Mouse (Mus musculus) embryonic facial prominence, embryonic 12.5 days (tissue): Measurements from ENCODE around the gene 2010111I01Rik. TPM values are rescaled to one million over a fixed set of nuclear protein-coding genes. Genes with fewer than 3 reads are reported as not detected.
A peak's percentile ranks its signal among the peaks of the same experiment; 100 is the strongest.

Source experiments
- ATAC-seq: fragments of 200-750 bp; cut with Nextera tagmentation; 2 replicates; pipeline ENCODE4 v1.8.0; 2017; ENCODE audit not compliant: insufficient number of reproducible peaks, insufficient read depth, low FRiP score, low TSS enrichment
- H3K27ac ChIP-seq: fragments of 300-500 bp; sonication (generic); 2 replicates; pipeline ENCODE4 v1.5.1; 2016; ENCODE audit warnings: mild to moderate bottlenecking
- H3K27me3 ChIP-seq: fragments of 300-500 bp; sonication (generic); 2 replicates; pipeline ENCODE4 v1.6.1; 2016; ENCODE audit warnings: mild to moderate bottlenecking, moderate library complexity
- H3K36me3 ChIP-seq: fragments of 300-500 bp; sonication (generic); 2 replicates; pipeline ENCODE4 v1.6.1; 2016; ENCODE audit warnings: mild to moderate bottlenecking
- H3K4me1 ChIP-seq: fragments of 300-500 bp; sonication (generic); 2 replicates; pipeline ENCODE4 v1.6.1; 2016
- H3K4me2 ChIP-seq: fragments of 300-500 bp; sonication (generic); replicated peaks from 2 replicates; pipeline ENCODE4 v1.6.1; 2016; ENCODE audit warnings: mild to moderate bottlenecking, moderate library complexity
- H3K4me3 ChIP-seq: fragments of 300-500 bp; sonication (generic); 2 replicates; pipeline ENCODE4 v1.5.1; 2016; ENCODE audit warnings: mild to moderate bottlenecking
- H3K9ac ChIP-seq: fragments of 300-500 bp; sonication (generic); 2 replicates; pipeline ENCODE4 v1.6.1; 2016; ENCODE audit warnings: mild to moderate bottlenecking, moderate library complexity
- H3K9me3 ChIP-seq: fragments of 300-500 bp; sonication (generic); 2 replicates; pipeline ENCODE4 v1.6.1; 2016; ENCODE audit warnings: mild to moderate bottlenecking, moderate library complexity
- WGBS: fragments of 180-500 bp; shearing (Covaris S2); methylation state at CpG from one replicate; pipeline ENCODE4 v1.1.7; 2016; 5-methylcytosine and 5-hydroxymethylcytosine counted together
- microRNA counts: library from miRNA; unstranded; fragments of <30 nt; microRNA quantifications from one replicate; lab custom pipeline; 2017
- microRNA-seq: library from miRNA; unstranded; fragments of <30 nt; microRNA quantifications from one replicate; pipeline ENCODE4, GENCODE M21; 2017
- polyA plus RNA-seq: library from polyadenylated mRNA; unstranded; fragments of >200 nt; fragmentation: Nextera tagmentation; extraction: Ambion mirVana; gene quantifications from 2 replicates; pipeline ENCODE4 v1.2.1, GENCODE M21; 2016

Gene 2010111I01Rik
- polyA plus RNA-seq, 1 experiment from 2014 or later = 144 TPM

DNA sequence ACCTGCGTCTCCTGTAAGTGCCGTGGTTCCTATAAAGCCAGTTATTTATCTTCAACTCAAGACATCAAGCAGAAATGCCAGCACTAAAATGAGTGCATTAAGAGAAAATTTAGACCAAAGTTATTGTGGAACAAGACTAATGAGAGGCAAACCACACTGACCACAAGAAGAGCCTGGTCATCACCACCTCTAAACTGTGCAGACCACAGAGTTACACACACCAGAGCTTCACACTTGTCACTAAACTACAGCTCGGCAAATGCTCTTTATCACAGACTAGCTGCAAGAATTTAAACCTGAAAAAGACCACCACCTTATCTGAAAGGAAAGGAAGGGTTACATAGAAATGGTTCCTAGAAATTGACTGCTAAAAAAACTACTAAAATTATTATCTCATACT is 397.1 kb downstream of the 2010111I01Rik start:
- H3K4me2 ChIP-seq = no peak overlapping the region
- H3K36me3 ChIP-seq = no peaks in the 10 kb centered on the region
- 90% methylated on average over 3 of the region's 3 CpGs for WGBS
- no peak for ATAC-seq
- H3K27ac ChIP-seq = no peak overlapping the region
- H3K9ac ChIP-seq = no peak overlapping the region
- no peaks in the 10 kb centered on the region for H3K27me3 ChIP-seq
- H3K9me3 ChIP-seq = no peaks in the 10 kb centered on the region
- no peak overlapping the region for H3K4me3 ChIP-seq
- 0 out of 2 replicates have a peak, but pooled peaks cover 7% of the 10 kb centered on the region for H3K4me1 ChIP-seq

DNA sequence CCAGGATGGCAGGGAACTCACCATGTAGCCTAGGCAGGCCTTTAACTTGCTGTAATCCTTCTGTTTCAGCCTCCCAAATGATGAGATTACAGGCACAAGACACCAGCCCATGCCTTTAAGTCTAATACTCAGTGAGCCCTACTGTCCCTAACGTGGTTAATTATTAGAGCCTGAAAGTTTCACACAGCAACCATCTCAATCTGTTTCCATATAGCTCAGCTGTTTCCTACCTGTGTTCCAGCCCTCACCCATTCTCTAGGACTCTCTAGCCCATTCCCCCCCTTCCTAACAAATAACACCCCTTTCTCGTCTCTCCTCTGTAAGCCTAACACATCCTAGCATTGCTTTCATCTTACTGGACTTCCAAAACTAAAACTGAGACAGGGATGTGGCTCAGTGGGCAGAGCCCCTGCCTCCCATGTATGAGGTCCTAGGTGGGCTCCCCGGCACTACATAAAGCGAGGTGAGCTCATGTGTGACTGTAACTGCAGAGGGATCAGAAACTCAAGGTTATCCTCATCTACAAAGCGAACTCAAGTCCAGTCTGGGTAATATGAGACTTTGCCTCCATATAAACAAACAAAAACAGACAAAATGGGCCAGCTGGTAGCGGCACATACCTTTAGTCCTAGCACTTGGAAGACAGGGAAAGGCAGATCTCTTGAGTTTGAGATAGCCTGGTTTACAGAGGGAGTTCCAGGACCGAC is 408.9 kb downstream of the 2010111I01Rik start:
- H3K4me1 ChIP-seq = no peaks in the 10 kb centered on the region
- no peaks in the 10 kb centered on the region for H3K9me3 ChIP-seq
- no peak for ATAC-seq
- no peak overlapping the region for H3K4me2 ChIP-seq
- H3K4me3 ChIP-seq = no peak overlapping the region
- WGBS = 73% methylated on average over 7 of the region's 7 CpGs
- no peak overlapping the region for H3K27ac ChIP-seq
- H3K36me3 ChIP-seq = no peaks in the 10 kb centered on the region
- H3K9ac ChIP-seq = no peak overlapping the region
- H3K27me3 ChIP-seq = no peaks in the 10 kb centered on the region

MicroRNAs encoded within 50 kb of the gene (microRNA counts, 519-probe panel; counts per million panel counts)
- microRNA mmu-miR-23b (lab: Ali Mortazavi, UCI) (4,757 counts per million, percentile 85 among the panel's probes with 10 or more counts), microRNA mmu-miR-24 (lab: Ali Mortazavi, UCI) (4,033 counts per million, percentile 78 among the panel's probes with 10 or more counts), microRNA mmu-miR-27b (lab: Ali Mortazavi, UCI) (3,240 counts per million, percentile 72 among the panel's probes with 10 or more counts)

Small RNA genes within 50 kb of the gene (microRNA-seq; reads per million reads assigned to microRNA genes)
- gene Mir23b (38,828 reads per million, percentile 99 among the genes with 10 or more reads in this experiment), gene Mir24-1 (not detected), gene Mir27b (3,045 reads per million, percentile 85 among the genes with 10 or more reads in this experiment), gene Mir3074-1 (not detected)

Other genes starting within 250 kb of the 2010111I01Rik start
- 42.2 and 42.9 TPM in 2 replicates for gene Platr25, start 204.2 kb upstream of the 2010111I01Rik start, polyA plus RNA-seq
- 14.3 and 16.5 TPM in 2 replicates for gene Gm5141, start 179.1 kb upstream of the 2010111I01Rik start, polyA plus RNA-seq
- 0.23 and 0.28 TPM in 2 replicates for gene Fbp2, start 106.5 kb upstream of the 2010111I01Rik start, polyA plus RNA-seq
- gene Fbp1, start 76.6 kb upstream of the 2010111I01Rik start, polyA plus RNA-seq = 0.19 and 0.55 TPM in 2 replicates